Mouse (Mus musculus) megakaryocyte-erythroid progenitor cell, adult 5-6 weeks (primary cell): ENCODE measurements around the gene Npas2. TPM values are rescaled to one million over a fixed set of nuclear protein-coding genes. Genes with fewer than 3 reads are reported as not detected.

ENCODE experiments used
- ATAC-seq: replicated peaks from 2 replicates; pipeline ENCODE4 v1.8.0; 2016; ENCODE audit warnings: mild to moderate bottlenecking, inconsistent platforms; ENCODE audit not compliant: severe bottlenecking, poor library complexity, low FRiP score, low TSS enrichment
- total RNA-seq, 2 experiments: library from RNA; stranded (forward) in 1 of 2; stranded (reverse) in 1 of 2; fragments of 200-1000, 215-1000 nt in 1 of 2; fragments of >200 nt in 1 of 2; fragmentation: Nextera tagmentation in 1 of 2; gene quantifications; 2 replicates each; pipeline ENCODE4 v1.2.3; 2014 to 2017

Npas2 gene
- total RNA-seq, 2 experiments from 2014 or later, result 0.52 TPM; not detected in 1

DNA sequence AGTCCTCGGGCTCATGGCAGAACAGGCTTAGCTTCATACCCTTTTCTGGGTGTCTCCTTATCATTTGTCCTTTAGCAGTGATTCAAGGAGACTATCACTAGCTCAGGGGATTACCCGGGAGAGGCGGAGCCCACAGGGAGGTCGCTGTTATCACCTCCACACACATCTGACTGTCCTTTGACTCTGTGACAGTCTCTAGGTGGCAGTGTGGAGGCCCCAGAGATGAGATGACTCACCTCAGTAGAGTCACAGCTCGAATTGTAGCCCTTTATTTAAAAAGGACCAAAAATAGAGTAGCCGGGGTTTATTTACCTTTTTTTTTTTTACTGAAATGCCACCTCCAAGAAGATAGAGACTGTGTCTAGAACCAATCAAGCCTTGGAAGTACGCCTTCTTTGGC lies 13.4 kb downstream of the Npas2 start:
- ATAC-seq, result peak; percentile 83

- ATAC-seq, result no peak
Observed at GRCm38 (mm10) chr1:39210928-39211327, 17.4 kb downstream of the Npas2 start.

DNA sequence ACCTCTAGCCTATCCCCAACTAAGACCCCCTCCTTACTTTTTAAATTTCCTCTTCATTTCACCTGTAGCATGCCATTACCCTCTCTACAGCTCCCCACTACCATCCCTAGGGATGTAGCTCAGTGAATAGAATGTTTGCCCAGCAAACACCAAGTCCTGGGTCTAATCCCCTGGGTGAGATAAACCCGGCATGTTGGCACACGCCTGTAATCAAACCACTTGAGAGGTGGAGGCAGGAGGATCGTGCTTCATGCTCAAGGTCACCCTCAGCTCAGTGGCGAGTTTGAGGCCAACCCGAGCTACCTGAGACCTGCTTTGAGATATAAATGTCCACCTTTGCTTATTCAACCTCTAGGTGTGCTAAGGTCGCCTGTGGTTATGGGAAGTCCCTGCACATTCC lies 19.5 kb downstream of the Npas2 start:
- ATAC-seq, result no peak

GRCm38 (mm10) chr1:39217584-39217983 lies 24.1 kb downstream of the Npas2 start:
- ATAC-seq, result no peak

DNA sequence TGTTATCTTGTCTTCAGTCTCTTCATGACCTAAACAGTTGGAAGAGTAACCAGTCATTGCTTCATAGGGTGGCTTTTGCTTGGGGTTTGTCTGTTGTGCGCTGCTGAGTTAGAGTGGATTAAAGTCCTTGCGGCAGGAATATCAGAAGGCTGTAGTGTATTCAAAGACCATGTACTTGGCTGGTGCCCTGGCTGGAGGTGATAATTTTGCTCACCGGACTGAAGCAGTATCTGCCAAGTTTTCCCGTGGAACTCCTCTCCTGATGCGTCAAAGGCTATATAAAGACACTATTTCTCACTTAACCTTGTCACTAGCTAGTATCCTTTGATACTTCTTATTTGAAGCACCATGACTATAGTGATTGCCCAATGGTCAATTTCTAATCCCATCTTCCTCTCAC lies 34.9 kb downstream of the Npas2 start:
- no peak for ATAC-seq

GRCm38 (mm10) chr1:39230021-39230420 lies 36.5 kb downstream of the Npas2 start:
- no peak for ATAC-seq

DNA sequence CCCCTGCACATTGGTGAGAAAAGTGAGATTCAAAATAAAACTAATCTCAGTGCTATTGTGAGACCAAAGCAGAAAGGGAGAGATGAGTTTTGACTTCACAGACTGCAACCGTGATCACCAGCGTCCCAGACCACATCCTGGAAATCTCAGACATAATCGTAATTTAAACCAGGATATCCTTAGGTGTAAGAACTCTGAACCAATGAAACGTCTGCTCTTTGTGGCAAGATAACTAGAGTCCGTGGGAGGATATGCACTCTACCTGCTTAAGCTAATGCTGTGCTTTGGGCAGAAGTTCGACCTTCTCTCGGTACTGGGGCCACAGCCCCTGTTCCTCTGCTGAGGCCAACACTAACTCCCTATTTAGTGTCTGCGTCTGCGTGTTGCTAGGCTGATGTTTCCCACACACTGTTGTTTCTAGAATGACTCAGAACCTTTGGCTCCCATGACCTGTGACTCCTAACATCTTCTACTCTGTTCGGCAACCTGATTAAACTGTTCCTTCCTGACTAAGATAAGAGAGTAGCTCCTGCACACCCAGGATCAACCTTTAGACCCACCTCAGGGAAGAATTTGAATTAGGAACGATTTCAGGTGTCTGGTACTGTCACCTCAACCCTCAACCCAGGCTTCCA lies 41.4 kb downstream of the Npas2 start:
- ATAC-seq, result no peak

DNA sequence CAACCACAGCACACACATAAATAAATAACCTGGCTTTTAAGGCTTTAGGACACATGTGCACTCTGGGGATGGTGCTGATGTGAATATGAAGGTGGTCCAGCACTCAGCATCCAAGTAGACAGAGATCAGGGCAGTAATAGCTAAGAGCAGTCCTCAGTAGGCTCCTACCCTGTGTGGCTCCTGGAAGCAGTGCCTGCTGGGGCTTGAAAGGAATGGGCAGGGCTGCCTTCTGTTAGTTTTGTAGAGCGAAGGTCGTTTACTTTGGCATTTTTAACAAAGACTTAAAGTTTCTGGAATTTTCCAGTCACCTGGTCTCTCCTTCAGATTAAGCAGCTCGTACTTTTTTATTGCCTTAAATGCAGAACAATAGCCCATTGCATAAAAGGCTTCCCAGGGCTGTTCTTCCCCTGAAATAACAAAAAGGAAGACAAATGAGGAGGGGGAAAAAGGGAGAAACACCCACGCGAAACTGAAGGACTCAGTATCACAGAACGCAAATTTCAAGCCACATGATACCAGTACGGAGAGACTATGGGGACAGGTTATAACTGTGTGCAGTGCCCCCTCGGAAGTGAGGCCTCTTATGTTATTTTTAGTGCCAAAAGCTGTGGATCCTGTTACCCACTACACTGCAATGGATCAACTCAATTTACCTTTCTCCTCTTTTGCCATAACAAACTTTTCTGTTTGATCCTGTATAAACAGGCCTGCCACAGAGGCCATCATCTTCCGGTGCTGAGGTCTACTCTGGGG lies 44.1 kb downstream of the Npas2 start:
- ATAC-seq, result no peak

DNA sequence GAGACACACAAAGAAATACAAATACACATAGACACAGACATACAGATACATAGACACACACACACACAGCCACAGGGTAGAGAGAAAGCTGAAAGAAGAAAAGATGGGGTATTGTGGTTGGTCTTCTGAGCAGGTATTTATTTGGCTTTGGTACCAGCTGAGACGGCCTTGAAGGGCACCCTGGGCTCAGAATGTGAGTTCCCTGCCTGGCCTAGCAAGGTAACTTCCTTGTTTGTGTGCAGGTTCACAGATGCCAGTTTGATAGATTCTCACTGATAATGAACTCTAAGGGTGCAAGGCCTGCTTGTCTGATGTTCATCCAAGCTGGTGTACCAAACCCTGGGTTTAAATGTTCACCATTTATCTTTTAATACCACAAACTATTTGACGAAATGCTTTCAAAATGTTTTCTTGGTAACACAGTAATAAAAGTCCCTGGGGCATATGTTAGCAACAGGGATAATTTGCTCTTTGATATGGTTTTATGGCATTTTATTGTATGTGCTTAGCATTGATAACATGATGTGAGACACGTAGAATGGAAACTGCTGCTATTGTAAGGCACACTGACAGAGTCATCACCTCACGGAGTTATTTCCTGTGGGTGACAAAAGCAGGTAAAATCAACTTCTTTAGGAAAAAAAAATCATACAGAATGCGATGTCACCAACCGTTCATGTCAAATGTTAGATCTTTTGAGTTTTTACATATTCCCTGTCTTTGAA lies 47.5 kb downstream of the Npas2 start:
- ATAC-seq, result no peak

DNA sequence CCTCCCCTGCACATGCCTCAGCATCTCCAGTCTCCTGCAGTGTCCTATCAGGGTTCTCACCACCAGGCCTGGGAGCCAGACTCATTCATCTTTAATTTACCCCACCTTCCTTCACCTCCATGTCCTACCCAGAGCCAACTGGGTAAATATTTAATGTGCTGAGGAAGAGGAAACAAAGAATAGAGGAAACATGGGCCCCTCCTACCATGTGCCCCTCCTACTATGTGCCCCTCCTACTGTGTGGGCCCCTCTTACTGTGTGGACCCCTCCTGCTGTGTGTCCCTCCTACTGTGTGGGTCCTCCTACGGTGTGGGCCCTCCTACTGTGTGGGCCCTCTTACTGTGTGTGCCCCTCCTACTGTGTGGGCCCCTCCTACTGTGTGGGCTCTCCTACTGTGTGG lies 51.2 kb downstream of the Npas2 start:
- ATAC-seq, result no peak

DNA sequence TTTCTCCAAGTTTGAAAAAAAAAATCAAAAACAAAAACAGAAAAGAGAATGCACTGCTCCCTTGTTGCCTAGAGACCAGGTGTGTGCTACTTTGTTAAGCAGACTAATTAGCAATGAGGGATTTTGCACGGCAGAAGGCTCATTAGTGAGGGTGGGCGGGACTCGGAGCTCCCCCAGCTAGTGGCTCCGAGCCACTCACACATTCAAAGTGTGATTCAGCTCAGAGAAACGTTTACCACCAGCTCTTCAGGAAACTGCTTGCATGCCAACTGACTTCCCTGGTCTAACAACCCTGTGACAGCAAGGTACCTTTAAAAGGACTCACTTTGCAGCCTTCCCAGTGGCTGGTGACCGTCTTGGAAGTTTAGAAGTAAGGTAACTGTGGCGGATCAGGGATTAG lies 58.1 kb downstream of the Npas2 start:
- ATAC-seq, result no peak

DNA sequence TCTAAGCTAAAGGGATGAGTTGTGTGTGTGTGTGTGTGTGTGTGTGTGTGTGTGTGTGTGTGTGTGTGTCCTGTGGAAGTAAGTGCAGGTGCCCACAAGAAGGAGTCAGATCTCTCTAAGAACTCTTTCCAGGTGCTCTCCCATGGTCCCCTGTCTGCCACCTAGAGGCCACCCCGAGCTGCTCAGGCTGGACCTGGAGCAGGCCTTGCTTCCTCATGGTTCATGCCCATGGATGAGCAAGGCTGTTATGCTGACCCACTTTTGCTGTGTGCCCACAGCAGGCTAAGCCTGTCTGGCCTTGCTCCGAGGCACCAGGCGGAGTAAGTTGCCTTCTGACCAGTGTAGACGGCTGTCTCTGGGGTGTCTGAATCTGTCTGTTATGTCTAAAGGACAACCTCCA lies 60.2 kb downstream of the Npas2 start:
- no peak for ATAC-seq

DNA sequence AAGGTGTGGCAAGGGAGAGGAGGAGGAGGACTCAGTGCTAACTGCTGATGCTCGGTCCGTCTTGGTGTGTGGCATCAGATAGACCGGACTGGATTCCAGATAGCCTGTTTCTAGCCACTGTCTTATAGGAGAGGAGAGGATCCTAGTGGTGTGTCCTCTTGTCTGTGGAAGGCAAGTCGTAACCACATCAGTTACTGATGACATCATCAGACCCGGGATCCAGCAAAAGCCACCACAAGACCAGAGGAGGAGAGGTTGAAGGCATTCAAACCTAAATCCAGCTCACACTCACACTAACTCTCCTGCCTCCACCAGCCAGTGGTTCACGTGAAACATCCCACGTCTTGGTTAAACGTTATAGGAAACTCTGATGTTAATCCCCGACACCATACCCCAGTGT lies 62.5 kb downstream of the Npas2 start:
- no peak for ATAC-seq

GRCm38 (mm10) chr1:39256513-39257330 lies 63.2 kb downstream of the Npas2 start:
- ATAC-seq, result no peak

GRCm38 (mm10) chr1:39257331-39257594 lies 63.7 kb downstream of the Npas2 start:
- no peak for ATAC-seq

- no peak for ATAC-seq
Observed at GRCm38 (mm10) chr1:39259668-39260067, 66.1 kb downstream of the Npas2 start.

- no peak for ATAC-seq
Observed at GRCm38 (mm10) chr1:39260183-39260978, 66.8 kb downstream of the Npas2 start.

GRCm38 (mm10) chr1:39266843-39267512 lies 73.4 kb downstream of the Npas2 start:
- ATAC-seq, result no peak

- no peak for ATAC-seq
Observed at GRCm38 (mm10) chr1:39272976-39273375, 79.4 kb downstream of the Npas2 start.
